Mouse (Mus musculus) left cerebral cortex, postnatal 36 days (tissue): ENCODE measurements around the gene Proser2. TPM values are rescaled to one million over a fixed set of nuclear protein-coding genes. Genes with fewer than 3 reads are reported as not detected.
"Not testable (repeated sequence)": the region's sequence is repeated elsewhere in the genome, so short reads cannot be mapped to it uniquely, and the experiment has no call there.

ENCODE experiments used
- DNase-seq, 2 experiments: peaks; one replicate each; pipeline ENCODE4 v3.0.0; 2021 to 2022; ENCODE audit warnings: low spot score in 2 of 2, mixed read lengths in 1 of 2
- intact Hi-C: fragments of 180-260 bp; cut with DNase I; formaldehyde crosslinking; loops from one replicate; pipeline ENCODE4 v1.15.1; 2025
- total RNA-seq, 2 experiments: library from RNA; stranded (reverse); gene quantifications; 2 replicates each; pipeline ENCODE4 v1.2.3; 2021

Gene Proser2
- total RNA-seq, 2 experiments from 2014 or later: 3.1 to 3.4 TPM

DNA sequence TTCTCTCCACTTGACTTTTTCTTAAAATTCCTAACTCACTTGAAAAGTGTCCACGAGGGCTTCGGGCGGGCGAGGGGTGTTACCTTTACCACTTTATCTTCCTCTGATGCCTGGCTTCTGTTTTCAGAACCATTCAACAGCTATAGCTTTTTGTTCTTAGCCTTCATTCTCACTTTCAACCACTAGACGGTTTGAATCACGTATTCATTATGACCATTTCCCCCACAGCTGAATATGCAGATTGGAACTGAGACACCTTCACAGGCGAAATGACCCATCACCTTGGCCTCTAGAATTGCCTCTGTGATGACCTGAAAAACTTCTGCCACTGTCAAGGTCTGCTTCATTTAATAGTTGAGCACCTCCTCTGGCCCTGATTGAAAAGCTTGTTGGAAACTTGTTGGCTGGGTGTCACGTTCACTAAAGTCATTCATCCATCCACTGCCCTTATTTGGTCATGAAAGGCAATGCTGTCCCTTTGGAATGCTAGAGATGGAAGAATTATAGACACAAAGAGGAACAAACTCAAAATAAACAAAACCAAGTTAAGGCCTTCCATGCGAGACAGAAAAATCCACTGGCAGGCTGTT, 10.7 kb upstream of the Proser2 start:
- DNase-seq: no peak
- intact Hi-C loops: no loop called here

DNA sequence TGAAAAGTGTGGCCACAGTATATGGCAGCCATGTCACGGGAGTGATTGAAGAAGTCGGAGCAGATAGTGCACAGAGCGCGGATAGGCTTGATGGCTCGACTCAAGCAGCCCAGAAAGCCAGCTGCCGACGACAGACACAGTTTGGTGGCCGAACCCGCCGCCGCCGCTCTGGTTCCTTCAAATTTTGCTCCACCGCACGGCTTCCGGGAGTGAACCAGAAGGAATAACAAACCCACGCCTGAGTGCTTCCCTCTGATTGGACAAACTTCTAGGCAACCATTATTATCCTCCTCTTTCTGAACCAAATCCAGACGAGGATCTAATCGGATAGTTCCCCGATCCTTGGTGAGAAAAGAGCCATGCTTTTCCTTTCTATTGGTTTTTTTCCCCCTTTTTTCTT, 3.9 kb upstream of the Proser2 start:
- DNase-seq: no peak
- intact Hi-C loops: no loop called here

DNA sequence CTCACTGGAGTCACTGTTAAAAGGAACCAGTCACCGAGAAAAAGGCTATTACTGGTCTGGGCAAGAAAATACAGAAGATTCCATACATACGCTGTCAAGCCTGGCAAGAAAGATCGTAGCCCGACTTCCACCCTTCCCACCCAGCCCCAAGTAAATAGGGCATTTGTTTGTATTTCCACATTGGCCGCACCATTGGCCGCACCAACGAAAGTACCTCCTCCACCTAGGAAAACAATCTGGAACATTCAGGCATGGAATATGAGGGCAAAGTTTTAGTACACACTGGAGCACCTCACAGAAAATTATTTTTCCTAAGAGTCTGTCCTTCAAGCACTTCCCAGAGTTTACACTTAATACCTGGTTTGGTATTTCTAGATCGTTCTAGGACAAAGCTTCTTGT, 1.1 kb downstream of the Proser2 start:
- intact Hi-C loops: no loop called here
- DNase-seq: no peak

DNA sequence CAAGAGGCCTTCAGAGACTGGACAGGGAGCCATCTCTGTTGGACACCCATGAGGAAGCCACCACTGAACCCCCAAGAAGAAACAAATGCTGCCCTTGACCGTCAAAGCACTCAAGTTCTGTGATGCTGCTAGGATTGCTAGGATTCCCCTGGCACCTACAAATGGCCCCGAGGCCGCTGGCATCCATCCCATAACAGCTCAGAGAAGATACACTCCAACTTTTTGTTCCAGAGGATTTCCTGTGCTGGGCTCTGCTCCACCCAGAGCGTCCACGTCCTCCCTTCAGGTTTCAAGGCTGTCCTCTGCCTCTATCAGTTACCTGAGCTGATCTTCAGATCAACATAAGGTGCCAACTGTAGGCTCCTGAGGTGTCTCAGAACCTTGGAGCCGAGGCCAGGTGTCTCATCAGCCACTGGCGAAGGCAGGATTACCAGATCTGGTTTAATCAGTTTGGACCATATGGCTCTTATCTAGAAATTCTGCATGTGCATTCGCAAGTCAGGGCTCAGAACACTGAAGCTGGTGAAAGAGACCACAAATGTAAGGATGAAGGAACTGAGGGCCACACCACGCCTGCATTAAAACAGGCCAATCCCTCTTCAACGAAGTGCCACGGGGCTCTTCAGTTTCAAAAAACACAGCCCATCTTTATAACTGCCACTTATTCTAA, 1.7 kb downstream of the Proser2 start:
- intact Hi-C loops: no loop called here

DNA sequence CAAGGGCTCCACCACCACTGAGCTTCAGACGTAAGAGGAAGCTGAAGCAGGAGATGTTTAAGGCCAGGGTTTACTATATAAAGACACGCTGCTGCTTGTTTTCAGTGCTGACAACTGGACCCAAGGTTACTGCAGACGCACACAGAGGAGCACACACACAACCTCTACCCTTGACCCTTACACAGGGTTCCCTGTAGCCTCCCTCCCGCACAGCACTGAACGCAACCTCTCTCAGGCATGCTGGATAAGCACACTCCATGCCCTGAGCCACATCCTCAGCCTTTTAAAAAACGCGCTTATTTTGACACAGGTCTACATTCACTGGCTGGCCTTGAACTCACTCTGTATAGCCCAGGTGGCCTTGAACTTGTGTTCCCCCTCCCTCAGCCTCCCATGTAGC, 7.0 kb downstream of the Proser2 start:
- intact Hi-C loops: no loop called here
- DNase-seq: no peak

More for the DNA sequence above, 1.7 kb downstream of the Proser2 start:
- no peak for DNase-seq

DNA sequence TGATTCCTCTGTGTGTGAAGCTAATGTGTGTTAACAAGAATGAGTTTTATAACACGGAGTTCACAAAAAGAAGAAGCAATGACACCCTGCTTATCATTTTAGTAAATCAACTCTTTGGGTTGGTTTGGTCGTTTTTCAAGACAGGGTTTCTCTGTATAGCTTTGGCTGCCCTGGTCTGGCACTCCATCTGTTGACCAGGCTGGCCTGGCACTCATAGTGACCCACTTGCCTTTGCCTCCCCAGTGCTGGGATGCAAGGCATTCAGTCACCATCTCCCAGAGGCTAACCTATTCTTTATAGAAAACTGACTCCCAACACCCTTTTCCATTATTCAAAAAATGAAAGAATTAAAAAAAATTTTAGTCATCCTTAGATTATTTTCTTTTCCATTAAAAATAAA, 8.9 kb downstream of the Proser2 start:
- intact Hi-C loops: no loop called here
- no peak for DNase-seq

DNA sequence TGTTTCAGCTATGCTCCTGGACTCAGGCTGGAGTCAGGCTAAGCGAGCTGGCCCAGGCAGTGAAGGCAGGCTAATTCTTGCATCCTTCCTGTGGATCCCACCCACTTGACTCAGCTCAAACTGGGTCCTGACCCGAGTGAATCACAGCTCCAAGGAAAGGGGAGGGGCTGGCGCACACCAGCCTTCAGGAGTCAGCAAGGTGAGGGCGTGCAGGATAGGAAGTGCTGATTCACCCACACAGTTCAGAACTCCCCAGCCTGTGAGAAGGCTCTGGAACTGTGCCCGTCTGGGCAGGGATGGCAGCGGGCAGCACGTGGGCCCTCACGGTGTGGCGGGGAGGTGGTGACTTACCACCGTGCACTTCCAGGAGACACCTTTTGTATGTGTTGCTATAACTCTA, 11.8 kb downstream of the Proser2 start:
- no peak for DNase-seq
- intact Hi-C loops: no loop called here

DNA sequence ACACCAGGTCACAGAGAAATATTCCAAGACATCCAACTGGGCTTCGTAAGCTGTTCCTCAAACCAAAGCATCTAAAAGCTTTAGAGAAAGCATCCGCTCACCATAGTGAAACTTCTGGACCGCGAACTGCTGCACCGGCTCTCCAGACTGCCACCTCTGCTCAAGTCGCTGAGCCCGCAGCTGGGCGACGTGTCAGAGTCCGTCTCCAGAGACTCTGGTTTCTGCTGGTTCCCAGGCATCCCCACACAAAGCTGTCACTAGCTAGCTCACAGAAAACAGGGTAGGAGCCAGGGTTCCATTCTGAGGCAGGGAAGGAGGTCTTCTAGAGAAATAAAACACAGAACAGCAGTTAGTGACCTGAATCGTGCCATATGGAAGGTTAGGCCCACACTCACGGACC, 16.2 kb downstream of the Proser2 start:
- intact Hi-C loops: no loop called here
- no peak for DNase-seq

DNA sequence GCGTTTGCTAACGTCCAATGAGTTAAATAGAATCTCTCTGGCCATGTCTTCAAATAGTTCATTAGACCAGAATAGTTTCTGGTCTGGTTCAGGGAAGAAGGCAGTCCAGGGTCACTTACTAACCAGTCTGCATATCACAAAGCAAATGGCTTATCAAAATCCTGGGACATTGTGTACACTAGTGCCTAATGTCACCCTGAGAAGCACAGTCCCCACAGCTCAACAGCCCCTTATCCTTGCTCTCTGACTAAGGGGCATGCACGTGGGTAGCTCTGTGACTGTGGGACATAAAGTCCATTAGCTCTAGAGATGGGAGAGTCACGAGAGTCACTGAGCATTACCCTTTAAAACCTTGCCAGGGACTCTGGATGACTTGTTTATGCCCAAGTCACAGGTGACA, 17.4 kb downstream of the Proser2 start:
- no peak for DNase-seq
- intact Hi-C loops: no loop called here

DNA sequence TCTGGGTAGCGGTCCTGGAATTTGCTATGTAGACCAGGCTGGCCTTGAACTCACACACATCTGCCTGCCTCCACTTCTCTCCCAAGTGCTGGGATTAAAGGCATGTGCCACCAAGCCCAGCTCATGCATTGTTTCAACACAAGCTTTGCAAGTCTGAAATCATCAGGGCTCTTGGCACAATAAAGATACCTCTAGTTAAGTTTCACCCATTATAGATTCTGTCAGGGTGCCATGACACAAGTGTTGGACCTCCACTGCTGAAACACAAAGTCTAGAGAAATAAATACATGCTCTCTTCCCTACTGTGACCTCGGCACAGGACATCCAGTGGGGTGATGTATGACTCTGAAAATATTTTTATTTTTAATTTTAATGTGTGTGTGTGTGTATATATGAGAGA, 24.6 kb downstream of the Proser2 start:
- DNase-seq: no peak
- intact Hi-C loops: no loop called here

DNA sequence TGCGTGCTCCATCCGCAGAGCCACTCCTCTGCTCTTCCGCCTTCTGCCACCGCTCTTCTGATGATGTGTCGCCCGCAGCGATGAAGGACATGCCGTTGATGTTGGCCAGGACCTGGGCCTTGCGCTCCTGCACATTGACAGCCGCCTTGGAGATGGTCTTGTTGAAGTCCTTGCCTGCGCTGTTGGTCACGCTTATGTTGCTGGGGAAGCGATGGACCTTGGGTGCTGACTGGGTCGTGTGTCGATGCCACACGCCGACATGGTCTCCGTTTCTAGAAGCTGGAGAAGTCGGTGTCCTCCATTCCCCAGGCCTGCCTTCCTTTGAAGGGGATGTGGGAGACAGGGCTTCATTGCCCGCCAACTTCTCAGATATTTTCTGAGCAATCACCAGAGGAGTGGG, 29.3 kb downstream of the Proser2 start:
- intact Hi-C loops: no loop called here
- DNase-seq: no peak

DNA sequence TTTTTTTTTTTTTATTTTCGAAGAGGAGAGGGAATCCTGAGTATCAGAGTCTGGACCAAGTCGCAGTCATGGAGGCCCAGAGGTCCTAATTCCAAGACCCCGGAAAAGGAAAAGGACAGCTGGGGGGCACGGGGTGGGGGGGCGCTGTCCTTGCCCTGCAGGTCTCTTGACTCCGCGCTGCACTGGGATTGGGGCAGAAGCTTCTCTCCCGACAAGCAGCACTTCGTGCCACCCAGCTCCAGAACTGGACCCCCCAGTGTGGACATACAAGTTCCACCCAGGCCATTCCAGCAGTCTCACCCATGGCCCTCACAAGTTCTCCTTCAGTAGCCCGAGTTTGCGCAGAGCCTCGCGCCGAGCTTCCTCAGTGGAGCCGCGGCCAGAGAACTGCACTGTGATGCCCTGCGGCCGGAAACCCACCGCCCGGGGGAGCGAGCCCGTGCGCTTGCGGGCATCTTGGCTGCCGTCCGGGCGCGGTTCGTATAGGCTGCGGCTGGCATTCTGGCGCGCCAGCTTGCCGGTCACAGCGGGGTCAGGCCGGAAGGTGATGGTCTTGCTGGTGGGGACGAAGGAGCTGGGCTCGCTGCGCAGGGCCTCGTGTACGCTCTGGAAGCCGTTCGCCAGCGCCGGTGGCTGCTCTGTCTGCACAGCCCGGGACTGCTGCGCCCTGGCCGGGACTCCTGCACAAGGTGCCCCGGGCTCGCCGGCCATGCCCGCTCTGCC, 29.8 kb downstream of the Proser2 start:
- no peak for DNase-seq
- intact Hi-C loops: no loop called here

DNA sequence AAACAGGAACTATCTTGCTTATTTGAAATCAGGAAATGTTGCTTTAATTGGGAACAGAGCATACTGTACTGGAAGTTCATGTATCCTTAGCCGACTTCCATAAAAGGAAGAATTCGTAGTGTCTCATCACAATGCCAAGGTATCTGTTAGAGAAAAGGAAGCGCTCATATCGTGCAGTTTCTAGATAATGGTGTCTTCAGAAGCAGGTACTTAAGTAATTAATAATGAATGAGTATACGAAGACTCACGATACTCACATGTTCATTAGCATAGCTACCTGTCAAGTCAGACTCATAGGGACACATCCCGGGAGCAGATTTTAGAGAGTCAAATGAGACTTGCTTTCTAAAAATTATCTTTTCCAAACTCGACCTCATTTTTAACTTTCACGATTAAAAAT, 30.6 kb downstream of the Proser2 start:
- DNase-seq: no peak
- intact Hi-C loops: no loop called here

DNA sequence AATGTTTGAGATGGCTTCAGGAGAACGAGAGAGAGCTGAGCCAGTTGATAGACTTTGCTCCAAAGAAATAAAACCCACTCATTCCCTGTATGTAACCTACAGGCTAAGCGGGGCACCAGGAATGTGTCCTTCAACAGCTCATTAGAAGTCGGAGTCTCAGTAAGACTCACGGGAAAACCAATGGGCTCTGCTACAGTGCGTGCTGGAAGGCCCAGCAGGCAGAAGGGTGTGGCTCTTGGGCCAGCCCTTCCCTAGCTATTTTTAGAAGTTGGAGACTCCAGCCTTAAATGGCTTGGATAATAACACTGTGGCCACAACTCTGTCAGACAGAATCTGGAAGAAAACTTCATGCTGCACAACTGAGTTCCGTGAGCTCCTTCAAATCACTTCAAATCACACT, 31.1 kb downstream of the Proser2 start:
- DNase-seq: no peak
- intact Hi-C loops: no loop called here

DNA sequence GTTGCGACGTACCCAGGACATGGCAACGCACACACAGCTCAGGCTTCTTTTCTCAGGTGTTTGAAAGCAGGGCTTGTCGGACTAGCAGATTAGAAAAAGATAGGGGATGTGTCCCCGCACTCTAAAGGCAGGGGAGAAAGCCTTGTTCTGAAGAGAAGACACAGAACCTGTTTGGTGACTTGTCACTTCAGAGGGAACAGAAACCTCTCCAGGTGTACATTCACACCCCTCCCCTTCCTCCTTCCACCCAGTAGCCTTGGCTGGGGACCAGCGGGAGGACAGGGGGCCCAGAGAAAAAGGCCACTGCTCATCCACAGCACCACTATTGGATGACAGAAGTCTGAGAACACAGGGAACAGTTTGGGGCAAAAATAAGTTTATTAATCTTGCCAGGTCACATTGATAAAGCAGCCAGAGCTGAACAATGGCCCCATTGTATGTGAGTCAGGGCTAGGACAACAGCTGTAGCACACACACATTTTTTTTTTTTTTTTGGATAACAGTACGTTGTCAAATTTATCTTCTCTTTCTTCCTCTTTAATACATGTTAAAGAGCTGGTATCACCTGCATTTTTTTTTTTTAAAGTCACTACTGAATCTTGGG, 32.8 kb downstream of the Proser2 start:
- intact Hi-C loops: no loop called here
- DNase-seq: no peak

DNA sequence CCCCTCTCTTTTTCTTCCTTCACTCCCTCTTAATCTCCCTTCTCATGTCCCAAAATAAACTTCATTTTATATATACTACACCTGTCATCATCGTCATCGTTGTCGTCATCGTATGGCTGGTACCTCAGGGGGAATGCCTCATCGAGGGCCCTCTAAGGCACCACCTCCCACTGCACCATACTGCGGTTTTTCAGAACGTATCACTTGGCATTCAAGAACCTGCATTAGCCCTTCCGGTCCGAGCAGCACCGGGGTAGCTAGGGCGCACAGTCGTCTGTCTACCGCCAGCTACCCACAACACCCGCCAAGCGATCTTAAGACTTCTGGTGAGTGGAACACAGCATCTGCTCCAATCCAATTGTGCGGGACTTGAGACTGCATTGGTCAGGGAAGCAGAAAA, 40.1 kb downstream of the Proser2 start:
- DNase-seq, intact Hi-C loops: not testable (repeated sequence)

DNA sequence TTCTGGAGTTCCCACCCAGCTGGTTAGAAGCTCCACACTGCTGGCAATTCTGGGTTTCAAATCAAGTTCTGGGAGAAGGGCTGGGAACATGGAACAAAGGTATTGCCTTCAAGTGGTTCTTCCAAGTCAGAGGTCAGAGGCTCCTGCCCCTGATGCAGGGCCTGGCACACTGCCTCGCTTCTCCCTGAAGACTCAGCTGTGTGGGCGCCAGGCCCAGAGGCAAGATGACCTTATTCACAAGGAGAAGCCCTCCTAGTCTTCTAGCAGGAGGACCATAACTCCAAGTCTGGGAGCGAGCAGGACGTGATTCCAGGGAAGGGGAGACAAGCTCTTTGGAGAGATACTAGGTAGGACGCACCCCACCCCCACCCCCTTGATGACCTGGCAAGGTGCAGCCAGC, 42.9 kb downstream of the Proser2 start:
- DNase-seq: no peak
- intact Hi-C loops: no loop called here

DNA sequence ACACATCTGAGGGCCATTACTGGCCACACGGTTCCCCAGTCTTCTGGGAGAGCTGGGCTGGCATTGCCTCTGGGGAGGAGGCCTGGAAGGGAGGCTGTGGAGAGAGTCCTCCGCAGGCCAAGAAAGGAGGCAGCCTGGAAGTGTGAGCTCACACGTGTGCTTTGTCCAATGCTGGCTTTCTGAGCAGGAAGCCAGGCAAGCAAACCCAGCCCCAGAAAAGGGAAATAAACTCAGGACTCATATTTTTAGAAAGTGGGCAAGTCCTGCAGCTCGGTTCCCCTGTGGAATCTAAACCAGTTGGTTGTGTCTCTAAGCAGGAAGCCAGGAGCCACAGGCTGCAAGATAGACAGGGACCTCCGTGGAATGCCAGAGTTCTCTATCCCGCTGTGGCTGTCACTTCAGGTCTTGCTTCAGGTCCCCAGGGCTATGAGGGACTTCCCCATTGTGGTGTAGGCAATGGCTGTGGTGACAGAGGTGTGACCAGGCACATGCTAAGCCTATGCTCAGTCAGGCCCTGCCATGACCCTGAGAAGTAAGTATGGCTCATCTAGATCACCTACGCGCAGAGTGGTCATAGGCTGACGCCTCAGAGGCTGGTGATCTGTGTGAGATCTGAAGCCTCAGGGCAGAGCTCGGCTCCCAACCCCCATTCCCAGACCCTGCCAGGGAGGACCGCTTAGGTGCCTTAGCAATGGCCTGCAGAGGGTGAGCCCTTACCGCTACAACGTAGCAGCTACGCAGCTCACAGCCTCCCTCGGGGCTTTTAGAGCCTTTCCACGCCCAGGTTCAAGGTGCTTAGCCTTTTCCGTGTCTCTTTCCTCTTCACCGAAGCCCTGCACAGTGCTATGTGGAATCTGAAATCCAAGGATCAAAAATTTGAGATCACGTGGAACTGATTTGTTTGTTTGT, 44.1 kb downstream of the Proser2 start:
- intact Hi-C loops: no loop called here
- no peak for DNase-seq

DNA sequence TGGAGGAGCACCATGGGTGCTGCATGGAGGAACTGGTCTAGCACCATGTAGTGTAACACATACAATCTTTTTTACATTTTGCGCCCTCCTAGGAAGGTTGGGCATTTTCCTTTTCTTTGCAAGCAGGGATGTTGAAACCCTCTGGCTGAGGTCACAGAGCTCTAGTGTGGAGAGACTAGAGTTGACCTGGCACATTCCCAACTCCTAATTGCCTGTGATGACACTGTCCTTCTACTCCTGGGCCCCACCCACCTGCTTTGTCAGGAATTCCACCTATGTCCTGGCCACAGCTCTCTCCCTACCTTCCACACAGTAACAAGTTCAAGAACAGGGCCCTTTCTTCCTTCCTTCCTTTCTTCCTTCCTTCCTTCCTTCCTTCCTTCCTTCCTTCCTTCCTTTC, 46.3 kb downstream of the Proser2 start:
- intact Hi-C loops: no loop called here
- no peak for DNase-seq

DNA sequence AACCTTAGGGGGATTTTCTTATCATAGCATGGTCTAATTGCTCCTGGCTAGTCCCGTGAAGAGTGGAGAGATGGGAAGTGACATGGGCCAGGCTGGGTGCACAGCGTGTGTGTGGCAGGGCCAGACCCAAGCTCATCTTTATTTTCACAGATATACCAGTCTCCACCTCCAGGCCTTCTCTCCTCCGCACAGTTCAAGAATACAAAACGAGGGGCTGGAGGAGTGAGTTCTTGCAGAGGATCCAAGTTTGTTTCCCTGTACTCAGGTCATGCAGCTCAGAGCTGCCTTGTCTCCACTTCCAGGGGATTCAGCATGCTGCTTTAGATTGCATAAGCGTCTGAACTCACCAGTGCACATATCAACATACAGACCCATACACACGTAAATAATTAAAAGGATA, 47.4 kb downstream of the Proser2 start:
- DNase-seq: no peak
- intact Hi-C loops: no loop called here
